Mouse (Mus musculus) heart, postnatal 36 days (tissue): ENCODE data around the gene N4bp2l2. TPM values are rescaled to one million over a fixed set of nuclear protein-coding genes. Genes with fewer than 3 reads are reported as not detected.
"Not testable (repeated sequence)": the region's sequence is repeated elsewhere in the genome, so short reads cannot be mapped to it uniquely, and the experiment has no call there.

ENCODE experiments used
- DNase-seq, 2 experiments: peaks; one replicate each; pipeline ENCODE4 v3.0.0; 2021 to 2022
- intact Hi-C: fragments of 180-260 bp; cut with DNase I; formaldehyde crosslinking; loops from one replicate; pipeline ENCODE4 v1.15.1; 2025
- total RNA-seq, 2 experiments: library from RNA; stranded (reverse); gene quantifications; 2 replicates each; pipeline ENCODE4 v1.2.3; 2021

The N4bp2l2 gene
- total RNA-seq, 2 experiments from 2014 or later, result 40.9 to 45.6 TPM

DNA sequence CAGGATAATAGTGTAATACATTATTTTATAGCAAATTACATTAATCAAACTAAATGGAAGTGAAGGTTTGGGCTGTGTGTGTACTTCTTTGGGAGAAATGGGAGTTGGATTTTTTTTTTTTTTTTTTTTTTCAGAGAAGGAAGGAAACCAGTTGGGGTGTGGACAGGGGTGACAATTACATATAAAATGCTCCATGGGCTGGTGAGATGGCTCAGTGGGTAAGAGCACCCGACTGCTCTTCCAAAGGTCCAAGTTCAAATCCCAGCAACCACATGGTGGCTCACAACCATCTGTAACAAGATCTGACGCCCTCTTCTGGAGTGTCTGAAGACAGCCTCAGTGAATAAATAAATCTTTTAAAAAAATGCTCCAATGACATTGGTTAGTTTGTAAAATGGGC, 13.4 kb downstream of the N4bp2l2 start:
- DNase-seq, result no peak
- intact Hi-C loops, result no loop called here

GRCm38 (mm10) chr5:150644926-150645325, 21.1 kb downstream of the N4bp2l2 start:
- intact Hi-C loops, result no loop called here
- no peak for DNase-seq

DNA sequence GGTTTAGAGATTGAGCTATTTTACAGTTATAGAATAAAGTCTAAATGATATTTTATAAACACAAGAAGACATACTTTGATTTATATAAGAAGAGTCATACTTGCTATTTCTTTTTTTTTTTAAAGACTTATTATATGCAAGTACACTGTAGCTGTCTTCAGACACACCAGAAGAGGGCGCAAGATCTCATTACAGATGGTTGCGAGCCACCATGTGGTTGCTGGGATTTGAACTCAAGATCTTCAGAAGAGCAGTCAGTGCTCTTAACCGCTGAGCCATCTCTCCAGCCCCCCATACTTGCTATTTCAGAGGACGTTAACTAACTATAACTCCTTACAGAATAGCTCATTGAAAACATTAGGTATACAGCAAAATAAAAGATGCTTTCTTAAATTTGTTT, 22.6 kb downstream of the N4bp2l2 start:
- not testable (repeated sequence) for DNase-seq

DNA sequence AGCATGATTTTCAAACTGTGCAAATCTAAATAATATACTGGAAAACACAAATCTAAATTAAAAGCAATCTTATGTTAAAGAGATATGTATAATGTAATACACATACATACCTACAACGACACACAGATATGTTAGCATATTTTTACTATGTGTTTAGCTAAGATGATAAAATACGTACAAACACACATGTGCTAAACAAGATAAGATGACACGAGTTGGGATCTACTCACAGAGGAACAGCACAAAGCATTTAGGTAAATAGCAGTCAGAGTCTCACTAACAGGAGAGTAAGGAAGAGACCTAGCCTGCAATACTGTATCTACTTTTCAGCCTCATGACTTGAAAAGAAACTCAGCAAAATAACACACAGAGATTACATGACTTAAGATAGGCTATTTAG, 24.5 kb downstream of the N4bp2l2 start:
- intact Hi-C loops, result no loop called here
- no peak for DNase-seq

More for the DNA sequence above, 22.6 kb downstream of the N4bp2l2 start:
- intact Hi-C loops, result not testable (repeated sequence)

DNA sequence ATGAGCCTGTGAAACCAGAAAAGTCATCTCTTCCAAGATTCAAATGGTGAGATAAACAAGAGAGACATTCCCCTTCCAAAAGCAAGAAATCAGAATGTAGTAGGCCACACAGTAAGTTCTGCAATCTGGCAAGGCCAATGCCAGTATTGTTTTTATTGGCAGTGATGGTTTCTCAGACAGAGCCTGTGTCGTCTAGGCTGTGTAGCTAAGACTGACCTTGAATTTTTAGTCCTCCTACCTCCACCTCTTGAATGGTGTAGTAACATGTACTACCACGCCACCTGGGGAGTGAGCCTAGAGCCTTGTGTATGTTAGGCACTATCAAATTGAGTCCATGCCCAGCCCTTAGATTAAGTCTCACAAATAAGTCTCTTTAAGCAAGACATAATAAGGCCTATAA, 36.3 kb downstream of the N4bp2l2 start:
- DNase-seq, result no peak
- intact Hi-C loops, result no loop called here

DNA sequence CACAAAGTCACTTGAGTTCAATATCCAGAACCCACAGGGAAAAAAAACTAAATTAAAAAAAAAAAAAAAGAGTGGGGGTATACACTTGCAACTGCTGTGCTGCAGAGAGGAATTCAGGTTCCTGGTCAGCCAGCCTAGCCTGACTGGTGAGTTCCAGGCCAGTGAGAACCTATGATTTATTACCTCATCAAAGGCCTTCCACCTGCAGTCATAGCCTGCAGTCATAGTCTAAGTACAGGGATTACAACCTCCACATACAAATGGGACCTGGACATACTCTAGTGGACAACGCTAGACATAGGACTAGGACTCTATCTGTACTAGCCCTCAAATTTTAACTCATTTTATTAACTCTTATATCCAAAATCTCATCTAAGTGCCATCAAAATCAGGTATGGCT, 36.7 kb downstream of the N4bp2l2 start:
- intact Hi-C loops, result no loop called here
- no peak for DNase-seq

DNA sequence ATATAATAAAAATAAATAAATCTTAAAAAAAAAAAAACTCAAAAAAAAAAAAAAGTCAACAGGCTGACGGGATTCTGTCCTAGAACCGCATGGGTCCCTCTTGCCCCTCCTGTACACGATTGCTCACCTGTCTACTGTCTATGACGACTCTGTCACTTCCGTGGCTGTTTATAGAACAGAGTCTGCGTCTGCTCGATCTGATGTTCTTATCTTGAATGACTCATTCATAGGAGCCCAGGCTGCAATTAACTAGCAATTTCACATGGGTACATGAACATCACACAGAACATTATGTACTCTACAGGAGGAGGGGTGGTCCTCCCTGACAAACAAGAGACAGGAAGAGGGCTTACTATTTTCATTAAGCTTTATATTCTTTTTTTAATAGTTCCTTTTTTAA, 40.5 kb downstream of the N4bp2l2 start:
- DNase-seq, result no peak
- intact Hi-C loops, result no loop called here

DNA sequence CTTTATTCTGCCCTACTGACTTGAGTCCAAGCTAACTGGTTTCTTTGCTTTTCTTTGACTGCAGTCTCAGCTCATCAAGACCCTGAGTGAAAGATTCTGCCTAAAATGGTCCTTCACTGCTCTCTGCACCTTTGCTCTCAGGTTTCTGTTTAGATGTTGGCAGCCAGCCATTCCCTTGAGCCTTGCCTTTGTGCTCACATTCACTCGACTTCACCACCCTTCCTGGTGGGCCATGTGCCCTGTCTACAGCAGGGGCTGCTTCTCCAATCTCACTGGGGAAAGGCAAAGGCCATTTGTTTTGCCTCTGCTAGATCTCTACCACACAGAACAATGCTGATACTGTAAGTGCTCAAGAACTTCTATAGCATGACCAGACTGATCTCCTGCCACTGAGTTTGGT, 43.2 kb downstream of the N4bp2l2 start:
- intact Hi-C loops, result no loop called here
- DNase-seq, result no peak

DNA sequence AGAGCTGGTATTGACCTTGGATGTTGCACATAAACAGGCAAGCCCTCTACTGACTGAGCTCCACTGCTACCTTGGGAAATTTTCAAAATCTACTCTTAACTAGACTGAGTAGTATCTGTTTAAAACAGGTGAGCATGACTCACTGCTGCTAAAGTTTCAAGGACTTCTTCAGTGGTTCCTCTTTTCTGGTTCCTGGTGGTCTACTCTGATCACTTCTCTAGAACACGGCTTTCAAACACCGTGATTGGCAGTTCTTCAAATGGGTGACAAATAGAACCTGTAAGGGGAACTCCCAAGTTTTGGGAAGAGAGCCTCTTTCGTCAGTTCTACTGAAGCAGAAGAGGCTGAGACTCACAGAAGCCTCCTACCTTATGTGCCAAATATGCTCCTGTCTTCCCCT, 44.4 kb downstream of the N4bp2l2 start:
- no peak for DNase-seq
- intact Hi-C loops, result no loop called here

DNA sequence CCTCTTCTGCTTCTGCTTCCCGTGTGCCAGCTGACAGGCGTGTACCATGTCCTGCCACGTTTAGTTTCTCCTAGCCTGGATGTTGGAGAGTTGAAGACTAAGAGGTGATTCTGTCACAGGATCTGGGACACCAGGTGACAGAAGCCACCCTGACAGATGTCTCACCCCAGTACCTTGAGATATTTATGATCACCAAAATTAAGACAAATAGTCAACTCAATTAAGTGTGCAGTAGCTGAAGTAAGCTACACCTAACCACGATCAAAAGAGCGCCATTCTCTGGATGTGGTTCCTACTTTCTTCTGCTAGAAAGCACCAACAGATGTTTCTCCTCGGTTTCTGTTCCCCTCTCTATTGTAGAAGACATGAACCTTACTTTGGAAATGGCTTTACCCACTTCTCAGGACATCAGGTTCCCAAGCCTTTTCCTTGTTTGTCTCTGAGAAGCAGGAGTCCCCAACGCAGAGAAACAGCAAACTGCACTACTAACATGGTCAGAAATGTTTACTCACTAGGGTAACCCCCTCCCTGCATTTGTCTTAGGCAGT, 45.3 kb downstream of the N4bp2l2 start:
- no peak for DNase-seq
- intact Hi-C loops, result no loop called here

DNA sequence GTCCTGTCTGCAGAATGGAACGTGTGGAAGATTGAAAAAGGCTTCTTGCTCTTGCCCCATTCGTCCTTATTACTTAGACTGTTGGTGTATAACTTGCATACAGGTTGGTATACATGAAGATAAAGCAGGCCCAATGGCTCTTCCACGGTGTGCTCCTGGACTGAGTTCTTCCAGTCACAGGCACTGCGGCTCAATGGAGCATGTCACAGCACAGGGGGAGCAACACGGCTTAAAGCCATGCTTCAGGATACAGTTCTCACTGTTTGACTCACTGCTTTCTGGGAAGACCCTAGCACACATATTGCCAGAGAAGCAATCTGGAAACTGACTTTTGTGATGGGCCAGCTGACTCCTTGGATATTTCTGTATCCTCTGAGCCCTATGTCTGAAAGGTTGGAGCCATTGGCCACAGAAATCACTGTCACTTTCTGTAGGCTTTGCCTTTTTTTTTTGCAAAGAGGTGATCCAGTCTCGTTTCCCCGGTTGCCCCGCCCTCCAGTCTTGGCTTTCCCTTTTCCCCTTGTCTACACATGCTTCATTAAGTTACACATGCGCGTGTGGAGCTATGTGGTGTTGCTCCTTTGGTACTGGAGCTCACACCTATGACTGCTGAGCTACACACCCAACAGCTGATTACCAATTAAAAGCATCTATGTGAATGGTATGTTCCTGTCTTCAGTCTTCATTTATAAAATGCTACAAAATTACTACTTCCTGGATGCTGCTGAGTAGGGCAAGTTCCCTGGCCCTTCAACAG, 47.2 kb downstream of the N4bp2l2 start:
- intact Hi-C loops, result no loop called here
- no peak for DNase-seq

DNA sequence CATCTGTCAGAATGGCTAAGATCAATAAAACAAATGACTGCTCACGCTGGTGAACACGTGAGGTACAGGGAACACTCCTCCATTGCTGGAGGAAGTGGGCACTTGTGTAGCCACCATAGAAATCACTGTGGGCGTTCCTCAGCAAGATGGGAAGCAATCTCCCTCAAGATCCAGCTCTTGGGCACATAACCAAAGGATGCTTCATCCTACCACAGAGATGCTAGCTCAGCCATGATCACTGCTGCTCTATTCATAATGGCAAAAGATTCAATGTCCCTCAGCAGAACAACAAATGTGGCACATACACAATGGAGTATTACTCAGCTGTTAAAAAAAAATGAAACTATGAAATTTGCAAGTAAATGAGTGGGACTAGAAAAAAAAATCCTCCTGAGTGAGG, 49.3 kb downstream of the N4bp2l2 start:
- DNase-seq, result no peak
- intact Hi-C loops, result no loop called here

- DNase-seq, result no peak
- intact Hi-C loops, result no loop called here
Measured at GRCm38 (mm10) chr5:150616216-150616615, 49.8 kb downstream of the N4bp2l2 start.

DNA sequence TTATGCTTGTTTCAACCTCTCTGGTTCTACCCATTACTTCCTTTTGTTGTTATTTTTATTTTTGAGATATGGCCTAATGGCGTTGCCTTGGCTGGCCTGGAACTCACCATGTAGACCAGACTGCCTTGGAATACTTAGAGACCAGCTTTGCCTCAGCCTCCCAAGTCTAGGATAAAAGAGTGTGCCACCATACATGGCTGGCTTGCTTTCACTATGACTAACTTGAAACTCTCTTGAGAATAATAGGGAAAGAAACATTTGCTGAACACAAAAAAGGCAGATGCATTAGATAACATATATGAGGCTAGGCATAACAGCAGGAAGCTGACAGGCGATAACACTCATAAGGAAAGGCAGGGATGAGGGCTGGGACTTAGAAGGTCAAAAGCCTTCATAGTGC, 51.9 kb downstream of the N4bp2l2 start:
- DNase-seq, result no peak
- intact Hi-C loops, result no loop called here

- intact Hi-C loops, result no loop called here
- no peak for DNase-seq
Measured at GRCm38 (mm10) chr5:150611697-150612096, 54.3 kb downstream of the N4bp2l2 start.

- no peak for DNase-seq
- intact Hi-C loops, result no loop called here
Measured at GRCm38 (mm10) chr5:150611136-150611535, 54.8 kb downstream of the N4bp2l2 start.

GRCm38 (mm10) chr5:150607631-150608030, 58.4 kb downstream of the N4bp2l2 start:
- DNase-seq, result no peak
- intact Hi-C loops, result no loop called here

DNA sequence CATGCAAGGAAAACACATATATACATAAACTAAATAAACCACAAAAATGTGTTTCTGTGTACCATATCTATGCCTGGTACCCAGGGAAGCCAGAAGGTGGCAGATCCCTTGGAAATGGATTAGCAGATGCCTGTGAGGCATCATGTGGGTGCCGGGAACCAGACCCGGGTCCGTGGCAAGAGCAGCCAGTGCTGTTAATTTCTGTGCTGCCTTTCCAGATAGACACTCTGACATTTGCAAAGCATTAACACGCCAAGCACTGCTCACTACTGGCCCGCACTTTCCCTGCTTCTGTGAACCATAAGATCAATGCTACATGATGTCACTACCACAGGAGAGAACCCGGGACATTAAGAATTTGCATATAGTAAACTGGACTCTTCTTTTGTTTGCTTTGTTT, 59.9 kb downstream of the N4bp2l2 start:
- no peak for DNase-seq
- intact Hi-C loops, result no loop called here

DNA sequence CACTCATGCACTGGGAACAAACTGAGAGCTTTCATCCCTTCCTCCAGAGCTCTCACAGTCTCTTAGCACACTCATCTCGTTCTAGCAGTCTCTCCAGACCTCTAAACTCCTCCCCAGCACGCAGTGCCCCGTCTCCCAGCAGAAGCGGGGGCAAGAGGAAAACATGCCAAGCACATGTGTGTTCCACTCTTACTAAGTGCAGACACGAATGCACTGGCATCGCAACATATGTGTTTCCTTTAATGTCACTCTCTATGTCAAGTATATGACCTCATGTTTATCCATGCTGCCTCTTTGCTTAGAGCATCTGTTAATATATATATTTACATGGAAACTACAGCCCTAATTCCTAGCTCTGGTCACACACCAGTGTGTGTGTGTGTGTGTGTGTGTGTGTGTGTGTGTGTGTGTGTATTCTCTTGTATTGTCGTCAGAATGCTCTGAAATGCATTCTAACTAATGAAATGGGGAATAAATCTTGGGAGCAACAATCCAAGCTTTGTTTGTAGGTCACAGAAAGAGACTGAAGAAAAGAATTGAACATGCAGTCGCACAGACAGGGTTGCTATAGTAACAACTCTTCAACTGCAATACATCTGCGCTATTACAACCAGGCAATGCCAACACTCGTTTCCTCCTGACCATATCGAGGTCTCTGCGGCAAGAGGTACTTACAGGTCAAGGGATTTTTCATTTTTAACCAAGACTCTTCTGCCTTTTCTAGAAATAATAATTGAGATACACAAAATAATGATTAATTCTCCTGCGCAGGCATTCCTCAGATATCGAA, 64.3 kb downstream of the N4bp2l2 start:
- intact Hi-C loops, result no loop called here

DNA sequence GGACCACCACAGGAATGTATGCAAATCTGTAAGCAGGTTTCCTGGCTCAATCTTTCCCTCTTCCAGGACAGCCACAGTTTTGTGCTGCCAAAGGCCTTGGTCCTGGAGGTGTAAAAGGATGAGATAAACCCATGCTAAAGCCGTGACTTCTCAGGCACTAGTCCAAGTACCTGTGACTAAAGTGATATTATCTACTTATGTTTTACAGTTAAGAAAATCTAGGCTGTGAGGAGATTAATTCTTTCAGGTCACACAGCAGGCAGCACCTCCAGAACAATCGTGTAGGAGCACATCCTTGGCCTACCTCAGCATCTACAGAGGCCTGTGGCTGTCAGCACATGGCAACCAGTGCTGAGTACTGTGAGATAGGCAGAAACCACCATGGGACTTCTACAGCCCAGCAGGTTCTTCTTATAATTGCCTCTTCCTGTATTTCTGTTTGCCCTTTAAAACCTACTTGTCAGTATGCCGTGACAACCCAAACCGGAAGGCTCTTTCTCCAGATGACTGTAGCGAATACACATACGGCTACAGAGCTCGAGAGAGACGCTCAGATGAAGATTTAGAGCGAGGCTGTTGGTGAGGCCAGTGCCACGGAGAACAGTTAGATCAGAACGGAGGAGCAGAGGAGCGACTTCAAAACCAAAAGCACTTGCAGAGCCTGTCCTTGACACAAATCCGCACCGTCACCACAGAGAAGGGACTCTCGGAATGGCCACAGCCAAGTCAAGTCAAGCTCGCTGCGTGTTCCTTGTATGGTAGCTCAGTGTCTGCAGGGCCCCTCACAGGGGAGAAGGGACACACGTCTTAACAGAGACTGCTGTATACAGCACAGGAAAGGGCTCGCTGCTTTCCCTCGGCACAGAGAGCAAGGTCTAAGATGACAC, 65.2 kb downstream of the N4bp2l2 start:
- DNase-seq, result peak in 1 of 2 experiments; percentile 28
- intact Hi-C loops, result no loop called here

More for the DNA sequence above, 64.3 kb downstream of the N4bp2l2 start:
- no peak for DNase-seq
